Mouse (Mus musculus) retina, postnatal 1 day (tissue): Measurements from ENCODE around the gene Npff.
A peak's percentile ranks its signal among the peaks of the same experiment; 100 is the strongest.

Experiments used
- DNase-seq: peaks from one replicate; pipeline ENCODE4 v3.0.0-alpha.2; 2012

Npff gene

DNA sequence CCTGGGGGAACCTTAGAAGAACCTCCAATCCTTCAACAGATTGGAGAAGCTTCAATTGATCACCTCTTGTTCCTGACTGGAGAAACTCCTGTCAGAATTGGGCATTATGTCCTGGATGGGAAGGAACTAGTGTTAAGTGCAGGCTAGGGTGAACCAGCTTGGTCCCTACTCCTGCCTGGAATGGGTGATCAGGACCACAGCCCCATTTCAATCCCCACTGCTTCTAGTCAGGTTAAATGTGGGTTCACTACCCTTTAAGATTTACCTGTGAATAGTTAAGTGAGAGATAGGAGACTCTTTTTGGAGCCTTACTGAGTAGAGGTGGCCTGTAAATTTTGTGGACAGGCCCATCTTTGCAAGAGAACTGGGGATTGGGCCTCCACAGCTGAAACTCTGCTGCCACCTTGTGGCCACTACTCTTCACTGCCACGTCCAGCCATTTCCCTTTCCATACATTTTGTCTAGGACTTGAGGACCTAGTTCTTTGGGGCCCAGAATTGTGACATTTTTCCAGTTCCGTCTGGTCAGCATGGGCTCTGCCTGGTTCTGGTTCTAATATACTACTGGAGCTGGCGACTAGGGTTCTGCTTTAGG, at the start of gene Npff:
TSS of gene Npff (minus strand) at position 51 of the 594 bp plus-strand sequence.
- peak; percentile 83 for DNase-seq

DNA sequence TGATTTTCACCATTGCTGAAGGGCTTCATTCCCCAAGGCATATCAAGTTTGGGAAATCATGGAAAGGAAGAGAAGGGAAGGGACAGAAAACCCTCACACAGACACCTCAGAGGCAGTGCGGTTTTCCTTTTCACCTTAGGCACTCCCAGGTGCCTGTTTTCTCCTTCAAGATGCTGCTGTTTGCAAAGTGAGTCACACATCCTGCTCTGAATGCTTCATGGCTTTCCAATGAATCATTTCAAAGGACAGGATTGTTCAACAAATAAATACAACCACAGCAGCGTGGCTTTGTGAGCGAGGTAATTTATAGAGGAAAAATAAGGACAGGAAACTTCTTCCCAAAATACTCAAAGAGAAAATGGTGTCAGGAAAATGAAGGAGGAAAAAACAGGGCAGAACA, 47.3 kb upstream of the Npff start:
- DNase-seq: no peak

DNA sequence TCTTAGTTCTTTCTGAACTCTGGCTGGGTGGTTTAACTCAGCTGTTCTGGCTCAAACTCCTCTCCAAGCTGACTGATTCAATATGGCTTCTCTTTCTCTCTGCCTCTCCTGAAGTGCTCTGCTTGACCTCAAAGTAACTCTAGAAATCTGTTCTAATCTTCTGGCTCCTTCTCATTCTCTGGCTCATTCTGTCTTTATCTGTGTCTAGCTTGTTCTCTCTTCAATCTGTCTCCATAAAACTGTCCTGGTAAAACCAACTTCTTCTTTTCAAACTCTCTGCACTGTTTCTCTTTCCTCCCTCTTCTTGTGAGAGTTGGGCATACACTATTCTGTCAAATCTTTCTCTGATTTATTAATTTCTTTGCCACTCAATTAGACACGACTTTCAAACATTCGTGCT, 43.1 kb upstream of the Npff start:
- no peak for DNase-seq

DNA sequence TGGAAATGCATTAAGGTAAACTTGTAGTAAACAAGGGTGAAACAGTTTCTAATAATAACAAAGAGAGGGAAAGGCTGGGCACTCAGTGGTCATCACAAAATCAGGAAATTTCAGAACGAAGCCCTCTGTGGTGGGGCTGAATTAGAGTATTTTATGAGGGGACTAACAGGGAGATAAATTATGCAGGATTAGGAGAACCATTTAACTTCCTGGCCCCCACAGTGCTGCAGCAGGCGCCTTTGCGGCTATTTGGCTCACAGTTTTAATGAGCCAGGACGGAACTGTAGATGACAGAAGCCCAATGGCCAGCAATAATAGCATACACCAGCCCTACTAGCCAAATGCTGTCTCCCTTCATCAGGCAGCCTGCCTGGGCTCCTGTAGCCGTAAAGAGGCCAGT, 38.9 kb upstream of the Npff start:
- no peak for DNase-seq

DNA sequence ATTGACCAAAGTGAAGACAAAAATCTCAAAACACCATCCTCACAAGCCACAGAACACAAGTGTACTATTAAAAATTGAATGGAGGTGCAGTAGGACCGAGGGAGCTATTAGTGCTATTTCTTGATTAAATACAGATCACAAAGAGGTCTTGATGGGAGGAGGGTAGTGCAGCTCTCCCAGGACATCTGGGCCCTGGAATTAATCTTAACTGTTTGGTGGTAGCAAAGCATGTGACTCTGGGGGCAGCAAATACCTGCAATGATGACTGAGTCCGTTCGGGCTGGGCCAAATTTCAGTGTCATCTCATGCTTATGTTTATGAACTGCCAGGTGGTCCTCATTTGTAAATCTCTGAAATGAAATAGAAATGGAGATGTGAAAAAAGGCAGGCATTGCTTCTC, 38.3 kb upstream of the Npff start:
- DNase-seq: no peak

DNA sequence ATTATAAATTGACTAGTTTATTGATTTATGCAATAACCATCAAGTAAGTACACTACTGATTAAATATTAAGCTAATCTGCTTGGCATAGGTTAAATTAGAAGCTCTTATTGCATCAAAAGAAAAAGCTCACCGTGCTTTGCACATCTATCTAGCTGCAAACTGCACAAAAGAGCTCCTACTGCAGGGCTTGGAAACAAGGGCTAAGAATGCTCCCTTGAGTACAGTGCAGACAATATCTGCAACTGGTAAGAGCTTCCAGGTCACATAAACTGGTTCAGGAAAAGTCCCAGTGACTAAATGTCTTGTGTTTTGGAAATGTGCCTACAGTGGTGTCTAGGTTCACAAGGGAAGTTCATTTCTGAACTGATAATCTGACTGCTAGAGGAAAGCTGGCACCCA, 37.7 kb upstream of the Npff start:
- no peak for DNase-seq

DNA sequence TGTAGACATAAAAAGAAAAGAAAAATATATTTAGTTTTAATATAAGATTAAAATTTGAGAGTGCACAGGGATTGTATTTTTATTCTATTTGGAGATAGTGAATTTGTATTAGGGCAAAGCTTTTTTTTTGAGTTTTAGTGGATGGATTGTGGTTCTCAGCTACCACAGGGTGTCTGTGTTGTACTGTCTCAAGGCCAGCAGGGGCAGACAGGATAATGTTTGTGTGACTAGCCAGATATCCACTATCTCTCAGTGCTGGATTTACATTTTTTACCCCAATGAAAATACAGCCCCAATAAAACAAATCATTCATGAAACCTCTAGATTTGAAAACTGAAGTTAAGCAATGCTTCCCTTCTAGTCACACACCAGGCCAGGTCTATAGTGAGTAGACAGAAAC, 32.8 kb upstream of the Npff start:
- DNase-seq: no peak

DNA sequence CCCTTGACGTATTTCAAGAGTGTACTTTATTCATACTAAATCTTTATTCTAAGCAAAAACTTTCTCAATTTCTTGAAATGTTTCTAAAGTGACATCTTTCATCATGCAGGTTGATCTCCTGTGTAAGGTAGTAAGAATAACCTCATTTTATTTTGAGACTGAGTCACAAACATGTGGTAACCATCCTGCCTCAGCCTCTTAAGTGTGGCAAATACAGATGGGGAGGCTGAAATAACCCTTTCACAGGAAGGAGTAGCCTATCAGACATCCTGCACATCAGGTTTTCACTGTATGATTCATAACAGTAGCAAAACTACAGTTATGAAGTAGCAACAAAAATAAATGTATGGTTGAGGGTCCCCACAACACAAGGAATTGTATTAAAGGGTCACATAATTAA, 30.8 kb upstream of the Npff start:
- no peak for DNase-seq

DNA sequence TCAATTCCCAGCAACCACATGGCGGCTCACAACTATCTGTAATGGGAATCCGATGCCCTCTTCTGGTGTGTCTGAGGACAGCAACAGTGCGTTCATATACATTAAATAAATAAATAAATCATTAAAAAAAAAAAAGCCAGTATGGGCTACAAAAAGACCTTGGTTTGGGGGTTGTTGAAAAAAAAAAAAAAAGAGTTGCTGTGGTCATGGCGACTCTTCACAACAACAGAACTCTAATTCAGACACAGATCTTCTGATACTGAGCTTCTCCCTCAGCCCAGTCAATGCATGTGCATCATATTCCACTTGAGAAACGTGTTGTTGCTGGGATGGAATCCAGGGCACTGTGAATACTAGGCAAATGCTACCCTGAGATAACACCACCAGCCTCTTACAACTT, 27.9 kb upstream of the Npff start:
- DNase-seq: no peak

DNA sequence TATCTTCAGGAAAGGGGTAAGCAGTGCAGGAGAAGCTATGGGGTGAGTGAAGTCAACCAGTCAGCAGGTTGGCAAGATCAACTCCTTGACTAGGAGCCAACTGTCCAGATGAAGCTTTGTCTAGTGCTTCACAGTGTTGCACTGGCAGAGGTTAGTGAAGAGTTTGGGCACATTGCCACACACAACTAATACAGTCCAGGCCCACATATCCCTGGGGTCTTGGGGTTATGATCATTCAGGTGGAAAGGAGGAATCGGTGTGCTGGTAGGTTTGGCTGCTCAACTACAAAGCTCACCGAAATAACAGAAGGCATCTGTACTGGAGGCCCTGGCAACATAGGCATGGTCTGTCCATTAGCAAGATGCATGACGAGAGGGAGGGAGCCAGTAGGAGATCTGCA, 22.7 kb upstream of the Npff start:
- no peak for DNase-seq

DNA sequence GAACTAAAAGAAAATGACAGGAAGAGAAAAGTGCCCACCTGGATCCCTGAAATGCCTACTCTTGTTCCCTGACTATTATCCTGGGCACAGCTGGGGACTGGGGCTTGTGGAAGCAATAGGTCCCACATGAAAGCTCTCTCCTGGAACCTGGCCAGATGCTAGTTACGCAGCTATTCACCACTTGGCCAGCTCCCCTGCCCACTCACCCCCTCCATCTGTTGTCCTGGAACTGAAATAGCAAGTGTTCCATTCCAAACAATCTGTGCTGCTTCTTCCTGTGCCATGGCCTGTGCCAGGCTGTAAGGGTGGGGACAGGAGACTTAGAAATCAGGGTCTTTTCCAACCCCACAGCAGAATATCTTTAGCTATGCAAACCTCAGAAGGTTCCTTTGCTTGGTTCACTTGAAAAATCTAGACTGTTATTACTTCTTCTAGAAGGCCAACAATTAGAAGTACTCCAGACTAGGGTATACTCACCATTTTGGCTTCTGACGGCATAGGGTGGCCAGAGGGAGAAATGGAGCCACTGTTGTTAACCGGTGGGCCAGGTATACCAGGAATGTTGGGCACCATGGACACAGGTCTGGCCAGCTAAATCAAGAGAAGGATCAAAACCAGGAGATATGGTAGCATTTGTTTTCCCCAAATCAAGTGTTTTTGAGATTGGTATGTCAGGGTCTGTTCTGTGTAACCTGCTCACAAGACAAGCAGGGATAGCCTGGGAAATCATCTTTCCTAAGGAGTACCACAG, 22.1 kb upstream of the Npff start:
- DNase-seq: peak; percentile 26

DNA sequence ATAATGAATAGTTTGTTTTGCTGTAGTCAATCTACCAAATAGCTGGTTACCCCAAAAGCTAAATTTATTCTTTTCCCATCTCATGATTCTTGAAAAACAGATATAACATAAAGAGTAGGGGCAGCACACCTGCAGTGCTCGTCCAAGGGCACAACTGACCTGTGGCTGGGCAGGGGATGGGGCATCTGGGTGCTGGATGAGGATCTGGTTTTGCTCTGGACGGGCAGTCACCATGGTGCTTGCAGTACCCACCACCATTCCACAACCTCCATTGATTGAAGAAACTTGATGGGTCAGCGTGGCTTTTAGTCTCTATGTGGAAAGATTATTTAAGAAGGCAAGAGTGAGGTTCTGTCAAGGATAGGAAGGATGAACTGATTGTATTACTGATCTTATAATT, 21.5 kb upstream of the Npff start:
- DNase-seq: no peak

DNA sequence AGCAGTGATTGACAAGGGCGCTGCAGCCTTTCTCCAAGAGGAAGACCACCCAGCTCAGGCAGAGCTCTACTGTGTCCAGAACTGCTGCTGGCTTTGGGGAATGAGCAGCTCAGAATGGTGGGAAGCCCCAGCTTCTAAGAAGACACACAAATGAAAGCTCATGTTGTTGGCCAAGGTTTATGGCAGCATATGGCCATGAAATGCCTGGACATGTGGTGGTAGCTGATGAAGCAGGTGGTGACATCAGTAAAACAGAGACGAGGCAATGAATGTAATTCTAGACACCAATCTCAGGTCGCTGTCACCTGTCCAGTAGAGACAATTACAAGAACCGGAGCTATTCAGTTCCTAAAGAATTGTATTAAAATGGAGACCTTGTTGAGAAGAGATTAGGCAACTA, 20.1 kb upstream of the Npff start:
- no peak for DNase-seq

DNA sequence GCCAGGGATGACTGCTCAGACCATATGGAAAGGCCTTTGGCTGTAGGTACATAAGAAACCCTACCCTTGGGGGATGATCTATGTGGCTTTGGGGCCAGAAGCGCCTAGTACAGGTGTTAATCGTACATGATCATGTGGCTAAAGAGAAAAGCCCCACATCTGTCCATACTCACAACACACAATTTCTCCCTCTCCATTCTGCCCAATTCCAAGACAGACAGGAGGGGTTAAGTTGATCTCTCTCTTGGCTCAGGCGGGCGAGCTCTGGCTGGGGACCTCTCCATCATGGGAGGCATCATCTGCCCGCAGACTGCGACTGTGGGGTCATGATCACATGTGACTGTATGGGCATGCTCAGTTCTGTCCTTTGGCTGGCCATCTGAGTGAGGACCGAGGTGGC, 9.2 kb upstream of the Npff start:
- no peak for DNase-seq

DNA sequence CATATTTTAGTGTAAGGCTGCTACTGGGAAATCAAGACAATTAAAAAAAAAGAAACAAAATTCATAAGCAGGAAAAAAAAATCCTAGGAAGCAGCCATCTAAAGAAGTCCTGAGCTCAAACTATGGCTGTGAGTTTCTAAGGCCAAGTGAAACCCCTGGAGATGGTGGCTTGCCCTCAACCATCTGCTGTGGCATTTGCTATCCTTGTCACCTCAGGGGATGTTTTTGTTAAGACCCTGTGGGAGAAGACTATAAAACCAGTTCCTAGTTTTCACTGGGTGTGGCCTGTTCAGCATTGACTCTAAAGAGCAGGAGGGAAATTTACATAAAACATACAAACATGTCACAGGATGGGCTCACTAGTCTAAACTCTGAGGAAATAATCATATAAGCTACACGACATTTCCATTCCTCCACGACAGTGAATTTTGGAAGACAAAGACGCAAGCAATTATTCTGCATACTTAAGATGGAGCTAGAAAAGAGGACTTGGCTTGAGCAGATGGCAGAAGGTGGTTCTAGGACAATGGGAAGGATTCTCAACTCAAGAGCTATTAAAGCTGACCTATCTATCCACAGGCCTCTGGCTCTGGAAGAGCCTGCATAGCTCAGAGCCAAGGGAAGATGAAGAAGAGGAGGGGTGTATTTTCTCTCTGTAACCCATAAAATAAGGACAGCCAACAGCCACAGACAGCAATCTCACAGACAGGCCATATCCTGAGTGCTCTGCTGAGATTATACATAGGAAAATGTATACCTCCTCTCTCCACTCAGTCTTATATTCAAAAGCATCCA, 7.6 kb upstream of the Npff start:
- DNase-seq: no peak

DNA sequence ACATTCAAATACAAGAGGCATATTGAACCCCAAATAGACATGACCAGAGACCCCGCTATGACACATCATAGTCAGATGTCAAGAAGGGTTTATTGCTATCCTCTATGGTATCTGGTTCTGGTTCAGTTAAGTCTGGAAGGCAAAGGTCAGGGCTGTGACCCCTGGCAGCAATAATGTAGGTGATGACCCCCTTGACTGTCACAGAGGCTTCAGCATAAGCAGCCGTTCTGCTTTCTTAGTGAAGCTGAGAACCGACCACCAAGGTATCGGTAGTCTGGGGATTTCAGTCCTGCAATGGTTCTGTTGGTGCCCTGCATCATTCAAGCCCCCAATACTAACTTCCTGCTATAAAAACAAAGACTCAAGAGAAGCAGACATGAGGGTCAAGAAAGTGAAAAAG, 6.8 kb upstream of the Npff start:
- DNase-seq: no peak

DNA sequence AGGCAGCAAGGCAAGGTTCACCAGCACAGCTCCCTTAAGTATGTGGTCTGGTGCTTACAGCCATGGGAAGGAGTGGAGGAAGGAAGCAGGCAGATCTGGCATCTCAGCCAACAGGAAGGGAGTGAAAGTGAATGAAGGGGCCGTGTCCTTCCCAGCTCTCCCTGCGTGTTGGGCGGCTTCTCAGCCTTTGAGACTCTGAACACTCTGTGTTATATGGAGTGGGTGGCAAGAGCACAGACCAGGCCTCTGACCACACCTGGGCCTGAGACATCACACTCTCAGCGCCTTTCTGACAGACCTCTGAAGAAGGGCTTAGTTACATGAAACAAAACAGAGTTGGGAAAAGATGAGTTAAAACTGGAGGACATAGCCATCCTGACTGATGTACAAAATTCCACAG, 5.8 kb upstream of the Npff start:
- no peak for DNase-seq

DNA sequence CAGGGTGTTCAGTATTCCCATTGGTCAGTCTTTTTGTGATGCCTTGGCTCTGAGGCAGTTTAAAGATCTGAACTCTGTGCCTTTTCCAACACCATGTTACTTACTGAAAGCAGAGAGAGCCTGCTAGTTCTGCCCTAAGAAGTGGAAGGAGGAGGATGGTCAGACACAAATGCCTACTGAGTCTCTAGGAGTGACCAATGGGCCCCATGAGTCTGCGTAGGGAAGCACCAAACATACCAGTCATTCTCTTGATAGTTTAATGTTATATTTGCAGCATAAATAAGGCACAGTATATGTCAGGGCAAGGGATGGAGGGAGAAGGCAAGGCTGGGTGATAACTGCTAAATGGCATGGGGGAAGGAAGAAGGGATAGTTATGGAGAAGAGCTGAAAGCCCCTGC, 3.7 kb upstream of the Npff start:
- no peak for DNase-seq

DNA sequence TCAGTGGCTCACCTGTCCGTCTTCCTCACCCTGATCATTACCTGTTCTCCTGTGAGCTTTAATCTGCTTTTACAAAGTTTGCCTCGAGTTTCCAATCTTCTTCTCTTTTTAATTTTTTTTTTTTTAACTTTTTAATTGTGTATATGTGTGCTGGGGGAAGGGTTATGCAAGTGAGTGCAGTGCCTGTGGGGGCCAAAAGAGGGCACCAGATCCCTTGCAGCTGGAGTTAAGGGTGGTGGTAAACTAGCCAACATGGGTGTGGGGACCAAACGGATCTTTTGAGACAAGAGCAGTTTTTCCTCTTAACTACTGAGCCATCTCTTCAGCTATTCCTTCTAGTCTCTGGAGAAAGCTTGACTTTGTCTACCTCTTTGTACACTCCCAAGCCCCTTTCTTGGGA, 3.2 kb upstream of the Npff start:
- DNase-seq: no peak

DNA sequence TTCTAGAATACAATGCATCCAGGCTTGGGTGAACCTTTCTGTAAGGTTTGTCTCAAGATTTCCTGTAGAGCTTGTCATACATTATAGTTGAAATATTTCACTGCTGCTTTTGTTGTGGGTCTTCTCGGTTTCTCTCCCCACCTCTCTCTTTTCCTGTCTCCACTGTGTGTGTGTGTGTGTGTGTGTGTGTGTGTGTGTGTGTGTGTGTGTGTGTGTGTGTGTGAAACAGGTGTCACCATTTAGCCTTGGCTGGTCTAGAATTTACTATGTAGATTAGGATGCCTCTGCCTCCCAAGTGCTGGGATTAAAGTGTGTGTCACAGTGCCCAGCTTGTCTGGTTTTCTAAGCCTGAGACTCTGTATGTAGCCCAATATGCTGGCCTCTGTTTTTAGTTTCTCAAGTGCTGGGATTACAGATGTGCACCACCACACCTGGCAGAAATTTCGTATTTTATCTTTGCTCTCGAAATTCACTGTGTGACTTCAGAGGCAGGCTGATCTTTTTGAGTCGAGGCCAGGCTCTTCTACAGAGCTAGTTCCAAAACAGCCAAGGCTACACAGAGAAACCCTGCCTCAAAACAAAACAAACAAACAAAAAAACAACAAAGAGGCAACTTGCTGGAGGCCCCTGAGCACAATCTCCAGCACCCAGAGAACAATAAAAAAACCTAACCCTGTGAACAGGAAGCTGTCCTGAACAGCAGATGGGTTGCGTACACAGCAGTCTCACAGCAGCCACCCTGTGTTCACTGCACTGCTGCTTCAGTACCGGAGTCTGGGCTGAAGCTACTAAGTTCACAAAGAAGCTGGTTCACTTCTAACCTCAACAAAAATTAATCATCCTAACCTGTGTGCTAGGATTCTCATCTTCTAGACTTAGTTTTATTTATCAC, 1.6 kb upstream of the Npff start:
- DNase-seq: no peak

DNA sequence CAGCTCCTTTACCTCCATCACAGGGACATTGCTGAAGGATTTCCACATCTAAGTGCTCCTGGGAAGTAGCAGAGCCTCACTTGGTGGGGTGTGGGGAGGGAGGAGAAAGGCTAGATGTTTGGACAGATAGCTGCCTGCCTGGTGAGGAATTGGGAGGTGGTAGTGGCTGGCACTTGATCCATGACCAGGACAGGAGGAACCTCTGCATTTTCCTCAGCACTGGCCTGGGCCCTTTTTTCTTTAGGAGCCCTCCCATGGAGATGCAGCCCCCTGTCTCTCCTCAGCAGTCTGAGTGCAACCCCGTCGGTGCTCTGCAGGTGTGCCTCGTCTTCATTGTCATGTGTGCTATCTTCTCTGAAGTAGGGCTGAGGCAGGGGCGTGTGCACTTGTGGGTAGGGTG, 3.3 kb downstream of the Npff start:
- no peak for DNase-seq

DNA sequence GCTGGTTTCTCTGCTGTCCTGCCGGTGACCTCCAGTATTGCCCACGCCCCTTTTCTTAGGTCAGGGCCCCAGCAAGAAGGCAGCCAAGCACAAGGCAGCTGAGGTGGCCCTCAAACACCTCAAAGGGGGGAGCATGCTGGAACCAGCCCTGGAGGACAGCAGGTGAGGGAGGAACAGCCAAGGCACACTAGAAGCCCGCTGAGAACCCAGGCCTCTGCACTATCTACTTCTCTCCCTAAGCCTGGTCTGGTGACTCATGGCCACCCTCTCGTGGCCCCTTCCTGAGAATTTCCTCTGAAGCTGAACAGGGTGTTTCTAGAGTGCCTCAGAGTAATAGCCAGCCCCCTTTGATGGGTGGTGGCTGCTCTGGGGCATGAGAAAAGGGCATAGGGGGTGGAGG, 4.3 kb downstream of the Npff start:
- DNase-seq: no peak
